ENCODE assay signal across 1 mouse cellular context in the genomic region with DNA sequence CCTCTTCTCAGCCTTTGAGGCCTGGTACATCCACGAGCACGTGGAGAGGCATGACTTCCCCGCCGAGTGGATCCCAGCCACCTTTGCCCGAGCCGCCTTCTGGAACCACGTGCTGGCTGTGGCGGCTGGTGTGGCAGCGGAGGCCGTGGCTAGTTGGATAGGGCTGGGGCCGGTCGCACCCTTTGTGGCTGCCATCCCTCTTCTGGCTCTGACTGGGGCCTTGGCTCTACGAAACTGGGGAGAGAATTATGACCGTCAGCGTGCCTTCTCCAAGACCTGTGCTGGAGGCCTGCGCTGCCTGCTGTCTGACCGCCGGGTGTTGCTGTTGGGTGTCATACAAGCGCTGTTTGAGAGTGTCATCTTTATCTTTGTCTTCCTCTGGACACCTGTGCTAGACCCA.
TF ChIP-seq lines count a peak whose summit lies in the region.

No protein-coding gene starts in this region.

TF ChIP-seq in CH12.LX, 34 proteins besides CTCF, POLR2A, EP300 and RAD21 (continued from another document):
- TF ChIP-seq PAX5 (IDR thresholded peaks at IDR 0.05; ENCODE audit: low read length), result no peak
- no peak for TF ChIP-seq GABPA (IDR thresholded peaks at IDR 0.05; ENCODE audit: insufficient replicate concordance, low read depth, low read length)
- TF ChIP-seq ELF1 (IDR thresholded peaks at IDR 0.05; ENCODE audit: low read depth, low read length), result no peak
- TF ChIP-seq UBTF (IDR thresholded peaks at IDR 0.05; ENCODE audit: low read depth, low read length), result no peak
